Mouse (Mus musculus): Measurements from ENCODE around the gene Dennd1b.

The Dennd1b gene

GRCm38 (mm10) chr1:139080517-139081386, 117.5 kb downstream of the Dennd1b start:
- in situ Hi-C loops (cut with MboI): no loop called here

- in situ Hi-C loops (cut with MboI): no loop called here
Measured at GRCm38 (mm10) chr1:139083382-139083781, 120.1 kb downstream of the Dennd1b start.

GRCm38 (mm10) chr1:139087564-139087963, 124.3 kb downstream of the Dennd1b start:
- in situ Hi-C loops (cut with MboI): no loop called here

GRCm38 (mm10) chr1:139090744-139091143, 127.5 kb downstream of the Dennd1b start:
- in situ Hi-C loops (cut with MboI): no loop called here

GRCm38 (mm10) chr1:139091701-139092100, 128.5 kb downstream of the Dennd1b start:
- in situ Hi-C loops (cut with MboI): no loop called here

- in situ Hi-C loops (cut with MboI): no loop called here
Measured at GRCm38 (mm10) chr1:139092144-139092543, 128.9 kb downstream of the Dennd1b start.

- in situ Hi-C loops (cut with MboI): no loop called here
Measured at GRCm38 (mm10) chr1:139092722-139093121, 129.5 kb downstream of the Dennd1b start.

- in situ Hi-C loops (cut with MboI): no loop called here
Measured at GRCm38 (mm10) chr1:139096369-139096768, 133.1 kb downstream of the Dennd1b start.

GRCm38 (mm10) chr1:139098088-139098487, 134.9 kb downstream of the Dennd1b start:
- in situ Hi-C loops (cut with MboI): no loop called here

- in situ Hi-C loops (cut with MboI): no loop called here
Measured at GRCm38 (mm10) chr1:139101725-139102124, 138.5 kb downstream of the Dennd1b start.

GRCm38 (mm10) chr1:139108251-139108650, 145.0 kb downstream of the Dennd1b start:
- in situ Hi-C loops (cut with MboI): no loop called here

- in situ Hi-C loops (cut with MboI): no loop called here
Measured at GRCm38 (mm10) chr1:139122626-139123025, 159.4 kb downstream of the Dennd1b start.

- in situ Hi-C loops (cut with MboI): no loop called here
Measured at GRCm38 (mm10) chr1:139139644-139140043, 176.4 kb downstream of the Dennd1b start.

GRCm38 (mm10) chr1:139145516-139145915, 182.3 kb downstream of the Dennd1b start:
- in situ Hi-C loops (cut with MboI): no loop called here

- in situ Hi-C loops (cut with MboI): no loop called here
Measured at GRCm38 (mm10) chr1:139146306-139146705, 183.1 kb downstream of the Dennd1b start.

- in situ Hi-C loops (cut with MboI): loop anchor here (10.0 kb wide), 1 partner anchor 318 kb away; no protein-coding TSS in a partner anchor
Measured at GRCm38 (mm10) chr1:139153006-139153405, 189.8 kb downstream of the Dennd1b start.

GRCm38 (mm10) chr1:139153493-139153892, 190.3 kb downstream of the Dennd1b start:
- in situ Hi-C loops (cut with MboI): loop anchor here (10.0 kb wide), 1 partner anchor 319 kb away; no protein-coding TSS in a partner anchor

GRCm38 (mm10) chr1:139156397-139156796, 193.2 kb downstream of the Dennd1b start:
- in situ Hi-C loops (cut with MboI): loop anchor here (10.0 kb wide), 1 partner anchor 322 kb away; no protein-coding TSS in a partner anchor

- in situ Hi-C loops (cut with MboI): no loop called here
Measured at GRCm38 (mm10) chr1:139161619-139162018, 198.4 kb downstream of the Dennd1b start.

GRCm38 (mm10) chr1:139162814-139163213, 199.6 kb downstream of the Dennd1b start:
- in situ Hi-C loops (cut with MboI): no loop called here

GRCm38 (mm10) chr1:139174058-139174832, 211.0 kb downstream of the Dennd1b start:
- in situ Hi-C loops (cut with MboI): no loop called here

GRCm38 (mm10) chr1:139179707-139180106, 216.5 kb downstream of the Dennd1b start:
- in situ Hi-C loops (cut with MboI): no loop called here

Data from mature B cell (primary cell).